Mouse (Mus musculus): ENCODE results near the gene Gm14085.
"Not testable (repeated sequence)": the region's sequence is repeated elsewhere in the genome, so short reads cannot be mapped to it uniquely, and the experiment has no call there.

DNA sequence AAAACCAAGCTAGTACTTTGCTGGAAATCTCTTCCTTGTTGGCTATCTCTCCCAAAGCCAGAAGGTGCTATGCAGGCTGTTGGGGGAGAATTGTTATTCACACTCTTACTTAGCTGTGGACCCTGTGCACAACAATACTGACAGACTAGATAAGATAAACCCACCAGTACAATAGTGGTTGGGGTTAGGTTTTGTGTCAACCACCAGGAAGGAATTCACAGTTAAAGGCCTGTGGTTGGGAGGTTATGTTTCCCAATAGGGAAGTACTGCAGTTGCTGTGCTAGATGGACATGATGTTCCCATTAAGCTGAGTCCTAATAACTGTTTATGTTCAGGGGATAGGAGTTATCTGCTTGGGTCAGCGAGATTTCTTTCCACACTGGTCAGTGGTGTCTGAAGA lies 954 bp upstream of the Gm14085 start:
- TF ChIP-seq POLR2A (IDR thresholded peaks at IDR 0.05; ENCODE audit: control insufficient read depth, extremely low read depth, insufficient read depth, low read length, poor library complexity); CTCF (IDR thresholded peaks at IDR 0.05; ENCODE audit: borderline replicate concordance, control insufficient read depth, extremely low read depth, insufficient read depth, low read length, poor library complexity): not testable (repeated sequence)
